Mouse (Mus musculus): ENCODE data around the gene Jam2.

Jam2 gene

DNA sequence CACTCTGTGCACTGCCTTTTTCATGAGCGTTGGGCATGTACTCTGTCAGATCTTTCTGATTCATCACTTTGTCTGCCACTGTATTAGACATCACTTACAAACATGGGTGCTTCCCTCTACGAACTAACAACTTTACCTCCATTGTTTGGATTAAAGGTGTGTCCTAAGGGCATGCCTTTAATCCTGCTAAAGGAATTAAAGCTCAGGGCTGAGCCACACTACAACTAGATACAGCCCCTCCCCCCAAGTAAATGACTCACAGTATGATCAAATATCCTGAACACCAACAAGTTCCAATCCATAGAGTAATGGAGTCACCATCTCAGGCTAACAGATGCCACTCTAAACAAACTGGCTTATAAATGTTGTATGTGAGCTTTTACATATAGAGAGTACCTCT, 64.7 kb downstream of the Jam2 start:
- no peak for DNase-seq (ENCODE audit: low read depth, low spot score)

DNA sequence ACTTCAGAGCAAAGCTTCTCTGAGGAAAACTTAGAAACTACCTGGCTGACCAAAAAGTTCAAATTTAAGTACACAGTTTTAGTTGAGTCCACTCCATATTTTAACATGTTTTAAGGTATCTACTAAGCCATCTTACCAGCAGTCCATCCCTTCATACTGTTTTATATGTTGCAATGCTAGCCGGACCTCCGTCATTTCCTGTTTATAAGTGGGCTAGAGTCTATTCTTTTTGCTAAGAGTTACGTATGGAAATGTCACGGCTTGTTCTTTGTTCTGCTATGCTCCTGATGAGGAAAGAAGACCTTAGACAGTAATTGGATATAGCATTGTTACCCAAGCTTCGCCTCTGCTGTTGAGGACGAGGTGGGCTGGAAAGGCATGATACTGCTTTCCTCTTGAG, 79.6 kb downstream of the Jam2 start:
- no peak for DNase-seq (ENCODE audit: low read depth, low spot score)

DNA sequence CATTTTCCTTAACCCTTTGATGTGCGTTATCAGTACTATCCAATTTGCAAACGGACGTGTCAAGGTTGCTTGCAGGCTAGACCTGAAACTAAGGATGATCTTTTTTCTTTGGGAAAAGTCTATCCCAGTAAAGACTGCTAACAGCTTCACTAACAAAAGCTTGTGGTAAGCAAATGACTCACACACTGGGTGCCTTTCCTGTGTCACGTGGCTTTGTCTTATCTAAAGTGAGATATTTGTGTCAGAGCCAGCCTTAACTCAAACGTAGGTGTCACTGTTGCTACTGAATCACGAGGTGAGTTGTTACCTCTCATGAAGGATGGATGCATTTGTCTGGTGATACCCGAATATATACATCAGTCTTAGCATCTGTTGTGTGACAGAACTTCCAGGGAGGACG, 90.7 kb downstream of the Jam2 start:
- DNase-seq (ENCODE audit: low read depth, low spot score): no peak

DNA sequence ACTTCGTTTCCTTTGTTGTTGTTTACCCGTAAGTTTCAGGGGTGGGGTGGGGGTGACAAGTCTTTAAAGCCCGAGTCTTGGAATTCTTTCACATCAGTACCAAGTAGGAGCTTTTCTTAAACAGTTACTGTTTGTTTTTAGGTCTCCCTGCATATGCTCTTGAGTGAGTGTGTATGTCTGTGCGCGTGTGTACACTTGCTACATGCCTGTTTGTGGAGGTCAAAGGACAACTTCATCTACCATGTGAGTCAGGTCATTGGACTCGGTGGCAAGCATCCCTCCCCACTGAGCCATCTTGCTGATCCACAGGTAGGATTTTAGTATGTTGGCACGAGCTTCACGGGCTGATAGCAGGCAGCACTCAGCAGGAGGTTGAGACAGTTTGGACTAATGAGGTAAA, 99.9 kb downstream of the Jam2 start:
- DNase-seq (ENCODE audit: low read depth, low spot score): no peak

DNA sequence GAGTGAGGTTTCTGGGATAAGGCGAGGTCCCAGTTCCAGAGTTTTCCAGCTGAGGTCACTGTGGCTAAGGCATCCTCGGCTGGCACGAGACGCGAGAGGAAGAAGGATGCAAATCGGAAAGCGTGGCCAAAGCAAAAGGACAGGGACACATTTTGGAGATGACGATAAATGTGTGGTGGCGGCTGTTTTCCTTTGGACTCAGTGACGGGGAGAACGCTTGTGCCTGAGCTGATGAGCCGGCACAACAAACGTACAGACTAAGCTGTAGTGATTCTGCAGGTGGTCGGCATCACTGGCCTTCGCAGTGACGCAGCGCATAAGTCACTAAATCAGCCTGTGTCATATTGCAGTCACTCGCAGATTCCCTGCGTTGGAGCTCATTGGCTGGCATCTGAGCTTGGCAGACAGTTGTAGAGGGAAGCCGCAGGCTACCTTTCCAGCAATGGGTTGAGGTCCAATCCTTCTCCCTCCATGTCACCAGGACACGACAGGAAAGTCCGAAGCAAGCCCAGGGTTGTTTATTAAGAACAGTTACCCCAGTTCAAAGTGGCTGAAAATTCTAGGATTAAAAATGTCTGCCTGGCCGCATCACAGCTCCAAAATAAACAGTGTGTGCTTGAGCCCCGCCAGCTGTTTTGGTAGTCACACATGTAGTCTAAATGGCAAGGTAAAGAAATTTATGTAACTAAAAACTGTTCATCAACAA, 101.2 kb downstream of the Jam2 start:
- no peak for DNase-seq (ENCODE audit: low read depth, low spot score)
